Mouse (Mus musculus) splenic B cell, adult 2 months (primary cell): Measurements from ENCODE around the gene Neb.

Experiments
- DNase-seq: peaks from one replicate; pipeline ENCODE4 v3.0.0-alpha.2; 2011; ENCODE audit warnings: low read depth, low spot score
- H3K27me3 ChIP-seq: 2 replicates; pipeline ENCODE4 v1.6.1; 2012; ENCODE audit warnings: mild to moderate bottlenecking, low read length, moderate library complexity, mixed read lengths; ENCODE audit not compliant: control insufficient read depth, poor library complexity, insufficient read depth, severe bottlenecking
- H3K36me3 ChIP-seq: 2 replicates; pipeline ENCODE4 v1.6.1; 2012; ENCODE audit warnings: mild to moderate bottlenecking, low read length, moderate library complexity, mixed read lengths; ENCODE audit not compliant: control insufficient read depth, poor library complexity, insufficient read depth, severe bottlenecking

Gene Neb

GRCm38 (mm10) chr2:52224366-52224765 lies 153.9 kb downstream of the Neb start:
- no peaks in the 10 kb centered on the region for H3K27me3 ChIP-seq
- H3K36me3 ChIP-seq: no peaks in the 10 kb centered on the region
- DNase-seq: no peak

- H3K36me3 ChIP-seq: no peaks in the 10 kb centered on the region
- peak; percentile 53 for DNase-seq
Measured at GRCm38 (mm10) chr2:52220074-52220473, 158.2 kb downstream of the Neb start.

GRCm38 (mm10) chr2:52215945-52216344 lies 162.3 kb downstream of the Neb start:
- no peak for DNase-seq
- H3K27me3 ChIP-seq: no peaks in the 10 kb centered on the region
- no peaks in the 10 kb centered on the region for H3K36me3 ChIP-seq

More at GRCm38 (mm10) chr2:52220074-52220473, 158.2 kb downstream of the Neb start:
- H3K27me3 ChIP-seq: no peaks in the 10 kb centered on the region

GRCm38 (mm10) chr2:52212561-52212961 lies 165.7 kb downstream of the Neb start:
- H3K27me3 ChIP-seq: no peaks in the 10 kb centered on the region
- DNase-seq: no peak
- H3K36me3 ChIP-seq: no peaks in the 10 kb centered on the region

GRCm38 (mm10) chr2:52211358-52211899 lies 166.8 kb downstream of the Neb start:
- Histone ChIP-seq H3K36me3 (no peaks in the 10 kb centered on the region), H3K27me3 (no peaks in the 10 kb centered on the region)
- DNase-seq: no peak

- Histone ChIP-seq H3K27me3 (no peaks in the 10 kb centered on the region), H3K36me3 (no peaks in the 10 kb centered on the region)
- no peak for DNase-seq
Measured at GRCm38 (mm10) chr2:52210685-52211084, 167.6 kb downstream of the Neb start.

GRCm38 (mm10) chr2:52204992-52205391 lies 173.3 kb downstream of the Neb start:
- H3K36me3 ChIP-seq: no peaks in the 10 kb centered on the region
- no peak for DNase-seq
- no peaks in the 10 kb centered on the region for H3K27me3 ChIP-seq

GRCm38 (mm10) chr2:52193629-52194028 lies 184.6 kb downstream of the Neb start:
- no peak for DNase-seq
- H3K27me3 ChIP-seq: no peaks in the 10 kb centered on the region

GRCm38 (mm10) chr2:52179678-52180077 lies 198.6 kb downstream of the Neb start:
- peak; percentile 45 for DNase-seq
- Histone ChIP-seq H3K27me3 (no peaks in the 10 kb centered on the region), H3K36me3 (no peaks in the 10 kb centered on the region)

More at GRCm38 (mm10) chr2:52193629-52194028, 184.6 kb downstream of the Neb start:
- H3K36me3 ChIP-seq: no peaks in the 10 kb centered on the region

- Histone ChIP-seq H3K36me3 (no peaks in the 10 kb centered on the region), H3K27me3 (no peaks in the 10 kb centered on the region)
- peak; percentile 25 for DNase-seq
Measured at GRCm38 (mm10) chr2:52177726-52178125, 200.5 kb downstream of the Neb start.

GRCm38 (mm10) chr2:52177184-52177583 lies 201.1 kb downstream of the Neb start:
- H3K27me3 ChIP-seq: no peaks in the 10 kb centered on the region
- no peak for DNase-seq
- no peaks in the 10 kb centered on the region for H3K36me3 ChIP-seq

- Histone ChIP-seq H3K27me3 (no peaks in the 10 kb centered on the region), H3K36me3 (no peaks in the 10 kb centered on the region)
- peak; percentile 69 for DNase-seq
Measured at GRCm38 (mm10) chr2:52176537-52176936, 201.7 kb downstream of the Neb start.

- Histone ChIP-seq H3K36me3 (no peaks in the 10 kb centered on the region), H3K27me3 (no peaks in the 10 kb centered on the region)
- peak; percentile 29 for DNase-seq
Measured at GRCm38 (mm10) chr2:52174951-52175350, 203.3 kb downstream of the Neb start.

GRCm38 (mm10) chr2:52169243-52170005 lies 208.8 kb downstream of the Neb start:
- no peaks in the 10 kb centered on the region for H3K36me3 ChIP-seq
- no peaks in the 10 kb centered on the region for H3K27me3 ChIP-seq
- no peak for DNase-seq

- DNase-seq: no peak
- Histone ChIP-seq H3K36me3 (no peaks in the 10 kb centered on the region), H3K27me3 (no peaks in the 10 kb centered on the region)
Measured at GRCm38 (mm10) chr2:52153064-52153463, 225.2 kb downstream of the Neb start.
